Mouse (Mus musculus): ENCODE results near the gene Dppa4. TPM values are rescaled to one million over a fixed set of nuclear protein-coding genes. Genes with fewer than 3 reads are reported as not detected.
"Not testable (repeated sequence)": the region's sequence is repeated elsewhere in the genome, so short reads cannot be mapped to it uniquely, and the experiment has no call there.

Gene Dppa4
- polyA plus RNA-seq, 1 experiment from 2014 or later: not detected

- H3K36me3 ChIP-seq: no peaks in the 10 kb centered on the region
- no peak for ATAC-seq (ENCODE audit: insufficient number of reproducible peaks, insufficient read depth, low FRiP score, low TSS enrichment)
- H3K27ac ChIP-seq: no peak overlapping the region
- 74% methylated on average over 14 of the region's 14 CpGs for WGBS
- H3K4me3 ChIP-seq: no peak overlapping the region
- H3K27me3 ChIP-seq: no peaks in the 10 kb centered on the region
- H3K4me2 ChIP-seq (replicated peaks): no peak overlapping the region
- no peaks in the 10 kb centered on the region for H3K9me3 ChIP-seq
- no peaks in the 10 kb centered on the region for H3K4me1 ChIP-seq
- H3K9ac ChIP-seq: no peak overlapping the region
Observed at GRCm38 (mm10) chr16:48297384-48298136, 14.0 kb downstream of the Dppa4 start.

GRCm38 (mm10) chr16:48299884-48300283, 16.4 kb downstream of the Dppa4 start:
- H3K4me3 ChIP-seq: no peak overlapping the region
- H3K9me3 ChIP-seq: no peaks in the 10 kb centered on the region
- no peaks in the 10 kb centered on the region for H3K36me3 ChIP-seq
- no peak for ATAC-seq (ENCODE audit: insufficient number of reproducible peaks, insufficient read depth, low FRiP score, low TSS enrichment)
- H3K27ac ChIP-seq: no peak overlapping the region
- H3K9ac ChIP-seq: no peak overlapping the region
- no peak overlapping the region for H3K4me2 ChIP-seq (replicated peaks)
- no peaks in the 10 kb centered on the region for H3K4me1 ChIP-seq
- WGBS: 76% methylated on average over 3 of the region's 3 CpGs
- H3K27me3 ChIP-seq: no peaks in the 10 kb centered on the region

GRCm38 (mm10) chr16:48303509-48303908, 20.0 kb downstream of the Dppa4 start, which contains the start of gene Dppa2:
Dppa2 (plus strand) TSS chr16:48303908.
- ATAC-seq (ENCODE audit: insufficient number of reproducible peaks, insufficient read depth, low FRiP score, low TSS enrichment): no peak
- Histone ChIP-seq H3K4me2 (replicated peaks) (no peak within 1 kb of the TSS), H3K36me3 (no peaks in the 10 kb centered on the region), H3K4me3 (no peak within 1 kb of the TSS), H3K9me3 (no peaks in the 10 kb centered on the region), H3K4me1 (no peaks in the 10 kb centered on the region), H3K9ac (no peak within 1 kb of the TSS), H3K27me3 (no peaks in the 10 kb centered on the region), H3K27ac (no peak within 1 kb of the TSS)
- WGBS: 84% methylated on average over 7 of the region's 7 CpGs

GRCm38 (mm10) chr16:48303983-48304382, 20.4 kb downstream of the Dppa4 start:
- H3K27ac ChIP-seq: no peak overlapping the region
- WGBS: 65% methylated on average over 3 of the region's 3 CpGs
- no peak overlapping the region for H3K4me2 ChIP-seq (replicated peaks)
- ATAC-seq (ENCODE audit: insufficient number of reproducible peaks, insufficient read depth, low FRiP score, low TSS enrichment): no peak
- H3K4me1 ChIP-seq: no peaks in the 10 kb centered on the region
- no peaks in the 10 kb centered on the region for H3K27me3 ChIP-seq
- H3K36me3 ChIP-seq: no peaks in the 10 kb centered on the region
- H3K9me3 ChIP-seq: no peaks in the 10 kb centered on the region
- no peak overlapping the region for H3K9ac ChIP-seq
- H3K4me3 ChIP-seq: no peak overlapping the region

- not testable (repeated sequence) for H3K4me1 ChIP-seq; H3K9me3 ChIP-seq; H3K27ac ChIP-seq; ATAC-seq (ENCODE audit: insufficient number of reproducible peaks, insufficient read depth, low FRiP score, low TSS enrichment); H3K27me3 ChIP-seq; H3K4me3 ChIP-seq; H3K36me3 ChIP-seq; H3K4me2 ChIP-seq (replicated peaks); H3K9ac ChIP-seq
- WGBS: 92% methylated on average over 10 of the region's 10 CpGs
Observed at GRCm38 (mm10) chr16:48308916-48309315, 25.4 kb downstream of the Dppa4 start.

- Histone ChIP-seq H3K4me3 (no peak overlapping the region), H3K9me3 (no peaks in the 10 kb centered on the region), H3K9ac (no peak overlapping the region), H3K27me3 (no peaks in the 10 kb centered on the region), H3K4me2 (replicated peaks) (no peak overlapping the region), H3K27ac (no peak overlapping the region), H3K4me1 (no peaks in the 10 kb centered on the region), H3K36me3 (no peaks in the 10 kb centered on the region)
- ATAC-seq (ENCODE audit: insufficient number of reproducible peaks, insufficient read depth, low FRiP score, low TSS enrichment): no peak
- WGBS: 78% methylated on average over 12 of the region's 12 CpGs
Observed at GRCm38 (mm10) chr16:48309912-48310630, 26.5 kb downstream of the Dppa4 start.

GRCm38 (mm10) chr16:48315294-48315693, 31.8 kb downstream of the Dppa4 start:
- ATAC-seq (ENCODE audit: insufficient number of reproducible peaks, insufficient read depth, low FRiP score, low TSS enrichment): no peak
- no peak overlapping the region for H3K4me2 ChIP-seq (replicated peaks)
- no peaks in the 10 kb centered on the region for H3K9me3 ChIP-seq
- H3K9ac ChIP-seq: no peak overlapping the region
- WGBS: 86% methylated on average over 3 of the region's 3 CpGs
- no peaks in the 10 kb centered on the region for H3K36me3 ChIP-seq
- H3K27ac ChIP-seq: no peak overlapping the region
- no peaks in the 10 kb centered on the region for H3K4me1 ChIP-seq
- no peak overlapping the region for H3K4me3 ChIP-seq
- no peaks in the 10 kb centered on the region for H3K27me3 ChIP-seq

- no peaks in the 10 kb centered on the region for H3K4me1 ChIP-seq
- ATAC-seq (ENCODE audit: insufficient number of reproducible peaks, insufficient read depth, low FRiP score, low TSS enrichment): no peak
- 94% methylated on average over 6 of the region's 6 CpGs for WGBS
- no peaks in the 10 kb centered on the region for H3K9me3 ChIP-seq
- H3K36me3 ChIP-seq: no peaks in the 10 kb centered on the region
- no peak overlapping the region for H3K27ac ChIP-seq
- no peak overlapping the region for H3K9ac ChIP-seq
- H3K4me2 ChIP-seq (replicated peaks): no peak overlapping the region
- no peaks in the 10 kb centered on the region for H3K27me3 ChIP-seq
- no peak overlapping the region for H3K4me3 ChIP-seq
Observed at GRCm38 (mm10) chr16:48320781-48321180, 37.2 kb downstream of the Dppa4 start.

GRCm38 (mm10) chr16:48323133-48323532, 39.6 kb downstream of the Dppa4 start:
- H3K9me3 ChIP-seq: no peaks in the 10 kb centered on the region
- no peak overlapping the region for H3K9ac ChIP-seq
- no peak for ATAC-seq (ENCODE audit: insufficient number of reproducible peaks, insufficient read depth, low FRiP score, low TSS enrichment)
- H3K4me2 ChIP-seq (replicated peaks): no peak overlapping the region
- H3K27ac ChIP-seq: no peak overlapping the region
- 73% methylated on average over 6 of the region's 6 CpGs for WGBS
- no peak overlapping the region for H3K4me3 ChIP-seq
- no peaks in the 10 kb centered on the region for H3K27me3 ChIP-seq
- no peaks in the 10 kb centered on the region for H3K36me3 ChIP-seq
- H3K4me1 ChIP-seq: no peaks in the 10 kb centered on the region

GRCm38 (mm10) chr16:48323602-48324345, 40.2 kb downstream of the Dppa4 start:
- no peak overlapping the region for H3K27ac ChIP-seq
- no peaks in the 10 kb centered on the region for H3K4me1 ChIP-seq
- no peak overlapping the region for H3K4me3 ChIP-seq
- H3K4me2 ChIP-seq (replicated peaks): no peak overlapping the region
- no peaks in the 10 kb centered on the region for H3K9me3 ChIP-seq
- ATAC-seq (ENCODE audit: insufficient number of reproducible peaks, insufficient read depth, low FRiP score, low TSS enrichment): no peak
- H3K27me3 ChIP-seq: no peaks in the 10 kb centered on the region
- no peak overlapping the region for H3K9ac ChIP-seq
- H3K36me3 ChIP-seq: no peaks in the 10 kb centered on the region
- WGBS: 78% methylated on average over 8 of the region's 8 CpGs

GRCm38 (mm10) chr16:48326903-48327302, 43.4 kb downstream of the Dppa4 start:
- H3K4me2 ChIP-seq (replicated peaks): no peak overlapping the region
- ATAC-seq (ENCODE audit: insufficient number of reproducible peaks, insufficient read depth, low FRiP score, low TSS enrichment): no peak
- no peaks in the 10 kb centered on the region for H3K27me3 ChIP-seq
- H3K9me3 ChIP-seq: no peaks in the 10 kb centered on the region
- H3K4me3 ChIP-seq: no peak overlapping the region
- no peak overlapping the region for H3K9ac ChIP-seq
- WGBS: 49% methylated on average over 5 of the region's 5 CpGs
- no peaks in the 10 kb centered on the region for H3K4me1 ChIP-seq
- H3K27ac ChIP-seq: no peak overlapping the region
- H3K36me3 ChIP-seq: no peaks in the 10 kb centered on the region

GRCm38 (mm10) chr16:48328420-48328819, 44.9 kb downstream of the Dppa4 start:
- Histone ChIP-seq H3K9ac (no peak overlapping the region), H3K4me2 (replicated peaks) (no peak overlapping the region), H3K36me3 (no peaks in the 10 kb centered on the region), H3K4me1 (no peaks in the 10 kb centered on the region), H3K4me3 (no peak overlapping the region), H3K9me3 (no peaks in the 10 kb centered on the region), H3K27ac (no peak overlapping the region), H3K27me3 (no peaks in the 10 kb centered on the region)
- WGBS: 93% methylated on average over 2 of the region's 2 CpGs
- ATAC-seq (ENCODE audit: insufficient number of reproducible peaks, insufficient read depth, low FRiP score, low TSS enrichment): no peak
